Mouse (Mus musculus) C2C12 (cell line): ENCODE measurements at regions not wholly inside any gene's neighbourhood (a gene's known extent, or its start where the extent isn't known, plus 50 kb on each side); places are given as distances from the start of the nearest gene placed in this dataset.

Source experiments
- CTCF ChIP-seq: IDR thresholded peaks from one replicate; pipeline ENCODE4 v1.5.1; 2011; ENCODE audit not compliant: control insufficient read depth, insufficient read depth, insufficient read length
- MAX ChIP-seq: IDR thresholded peaks from one replicate; pipeline ENCODE4 v1.6.1; 2011; ENCODE audit warnings: mild to moderate bottlenecking, control low read depth
- MYOD1 ChIP-seq: IDR thresholded peaks from one replicate; pipeline ENCODE4 v1.6.1; 2011; ENCODE audit warnings: low read depth; ENCODE audit not compliant: control insufficient read depth, insufficient read length
- MYOG ChIP-seq: IDR thresholded peaks from one replicate; pipeline ENCODE4 v1.6.1; 2011; ENCODE audit not compliant: control insufficient read depth, insufficient read length; ENCODE audit errors: extremely low read depth
- USF1 ChIP-seq: IDR thresholded peaks from one replicate; pipeline ENCODE4 v1.6.1; 2011; ENCODE audit warnings: low read depth, mild to moderate bottlenecking, control low read depth, moderate library complexity

DNA sequence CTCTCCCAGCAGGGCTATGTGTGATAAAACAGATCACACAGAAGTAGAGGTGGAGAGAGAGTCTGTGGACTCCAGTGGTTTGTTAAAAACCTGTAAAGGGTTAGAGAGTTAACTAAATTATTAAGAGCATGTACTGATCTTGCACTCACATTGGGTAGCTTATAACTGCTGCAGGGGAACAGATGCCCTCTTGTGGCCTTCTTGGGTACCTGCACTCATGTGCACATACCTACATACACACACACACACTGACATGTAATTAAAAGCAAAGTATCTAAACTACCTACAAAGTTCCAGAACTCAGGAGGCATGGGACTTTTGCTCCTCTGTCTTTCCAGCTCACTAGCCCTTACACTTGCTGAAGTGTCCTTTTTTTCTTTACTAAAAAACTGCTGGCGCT is 228.4 kb upstream of the Cxcr4 start:
- TF ChIP-seq MYOG (no peak), MAX (no peak), CTCF (no peak), USF1 (no peak), MYOD1 (no peak)
